Mouse (Mus musculus) NIH3T3 (cell line): Measurements from ENCODE around the gene Tbx15.

Source experiments
- DNase-seq: peaks from one replicate; pipeline ENCODE4 v3.0.0-alpha.2; 2012; ENCODE audit warnings: low read depth

Gene Tbx15

GRCm38 (mm10) chr3:99387127-99387526, 146.9 kb downstream of the Tbx15 start:
- no peak for DNase-seq
